Mouse (Mus musculus) small intestine, adult 10 weeks (tissue): ENCODE results near the gene Olfr676. TPM values are rescaled to one million over a fixed set of nuclear protein-coding genes. Genes with fewer than 3 reads are reported as not detected.

ENCODE experiments used
- polyA plus RNA-seq: library from polyadenylated mRNA; stranded (reverse); fragments of 350-450 nt; fragmentation: Illumina TruSeq; extraction: RNeasy Lipid Tissue Mini Kit (QIAGEN cat#74804); gene quantifications from one replicate; pipeline ENCODE4 v1.2.3, GENCODE M21; 2014; ENCODE audit warnings: low replicate concordance

Olfr676 gene
- not detected for polyA plus RNA-seq

GRCm38 (mm10) chr7:105032398-105032797 is at the start of gene Olfr676:
Gene Olfr676 (plus strand): TSS chr7:105032698.

GRCm38 (mm10) chr7:105001929-105002328 is 30.6 kb upstream of the Olfr676 start, which contains the start of gene Olfr672:
Gene Olfr672 (minus strand): TSS chr7:105002029.

GRCm38 (mm10) chr7:105028360-105028759 is 4.1 kb upstream of the Olfr676 start, which contains the start of gene Olfr675:
Gene Olfr675 (minus strand): TSS chr7:105028460.

GRCm38 (mm10) chr7:105064175-105064574 is 31.7 kb downstream of the Olfr676 start, which contains the start of gene Olfr678:
Gene Olfr678 (plus strand): TSS chr7:105064475.

GRCm38 (mm10) chr7:105080905-105081304 is 48.4 kb downstream of the Olfr676 start, which contains the start of gene Olfr679:
Gene Olfr679 (plus strand): TSS chr7:105081205.

Other genes with a start within 250 kb of the Olfr676 start
- not detected for gene Usp17lb, start 190.1 kb upstream of the Olfr676 start, polyA plus RNA-seq
- gene Usp17la, start 175.7 kb upstream of the Olfr676 start, polyA plus RNA-seq = not detected
- gene Olfr665, start 154.7 kb upstream of the Olfr676 start, polyA plus RNA-seq = not detected
- not detected for gene Olfr666, start 136.7 kb upstream of the Olfr676 start, polyA plus RNA-seq
- gene Olfr667, start 111.2 kb upstream of the Olfr676 start, polyA plus RNA-seq = not detected
- not detected for gene Olfr668, start 104.6 kb upstream of the Olfr676 start, polyA plus RNA-seq
- not detected for gene Olfr669, start 98.5 kb upstream of the Olfr676 start, polyA plus RNA-seq
- gene Olfr670, start 70.1 kb upstream of the Olfr676 start, polyA plus RNA-seq = not detected
- not detected for gene Olfr671, start 53.6 kb upstream of the Olfr676 start, polyA plus RNA-seq
- not detected for gene Olfr672, start 30.7 kb upstream of the Olfr676 start, polyA plus RNA-seq
- gene Olfr675, start 4.2 kb upstream of the Olfr676 start, polyA plus RNA-seq = not detected
- gene Olfr677, start 18.7 kb downstream of the Olfr676 start, polyA plus RNA-seq = not detected
- gene Olfr678, start 31.8 kb downstream of the Olfr676 start, polyA plus RNA-seq = not detected
- gene Olfr679, start 48.5 kb downstream of the Olfr676 start, polyA plus RNA-seq = not detected
- not detected for gene Olfr680-ps1, start 60.1 kb downstream of the Olfr676 start, polyA plus RNA-seq
- not detected for gene Olfr681, start 84.1 kb downstream of the Olfr676 start, polyA plus RNA-seq
- gene Olfr683, start 114.3 kb downstream of the Olfr676 start, polyA plus RNA-seq = not detected
- not detected for gene Olfr684, start 131.0 kb downstream of the Olfr676 start, polyA plus RNA-seq
- gene Olfr685, start 153.3 kb downstream of the Olfr676 start, polyA plus RNA-seq = not detected
- not detected for gene Olfr686, start 174.8 kb downstream of the Olfr676 start, polyA plus RNA-seq